In the genomic region with DNA sequence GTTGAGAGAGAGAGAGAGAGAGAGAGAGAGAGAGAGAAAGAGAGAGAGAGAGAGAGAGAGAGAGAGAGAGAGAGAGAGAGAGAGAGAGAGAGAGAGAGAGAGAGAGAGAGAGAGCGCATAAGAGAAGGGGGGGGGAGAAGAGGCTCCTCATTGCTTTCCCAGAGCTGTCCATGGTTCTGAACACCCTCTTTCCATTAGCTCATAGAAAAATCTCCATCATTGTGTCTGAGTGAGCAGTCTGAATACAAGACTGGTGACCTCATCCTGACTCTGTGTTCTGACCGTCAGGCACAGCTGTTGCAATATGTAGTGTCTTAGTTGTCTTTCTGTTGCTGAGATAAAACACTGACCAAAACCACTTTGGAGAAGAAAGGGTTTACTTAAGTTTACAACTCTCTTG, we compare ENCODE assay signal across 10 mouse cellular contexts.
DNase-seq lines count a peak whose midpoint lies in the region; ATAC-seq and TF ChIP-seq lines count a peak whose summit lies in the region.
"Had no signal": no experiment of that assay in that cellular context is flagged by ENCODE, and none has a peak within 500 bp of the region (broad histone marks: within the 10 kb centered on the region; RNA-seq: fewer than 3 reads in every experiment).

No protein-coding gene starts in this region.

- no peak overlapping the region for H3K4me2 ChIP-seq in hindbrain, postnatal 0 days (ENCODE audit: low read depth, low read length)
- no peak overlapping the region for H3K4me2 ChIP-seq in hindbrain, embryonic 14.5 days (replicated peaks)
- no peak overlapping the region for H3K4me2 ChIP-seq in neural tube, embryonic 11.5 days (ENCODE audit: low read depth)
- no peak overlapping the region for H3K4me2 ChIP-seq in intestine, embryonic 16.5 days (ENCODE audit: low read depth, low read length)
- H3K4me2 ChIP-seq: limb, embryonic 12.5 days had no signal

- no peak overlapping the region for H3K27ac ChIP-seq in hindbrain, postnatal 0 days
- H3K27ac ChIP-seq in hindbrain, embryonic 14.5 days = no peak overlapping the region
- no peak overlapping the region for H3K27ac ChIP-seq in neural tube, embryonic 11.5 days (ENCODE audit: low read depth, low read length)
- no peak overlapping the region for H3K27ac ChIP-seq in intestine, embryonic 16.5 days (ENCODE audit: low read length)
- H3K27ac ChIP-seq: limb, embryonic 12.5 days had no signal

- peak; percentile 49 for DNase-seq in hindbrain, postnatal 0 days (ENCODE audit: low spot score)
- DNase-seq in hindbrain, embryonic 14.5 days (ENCODE audit: low spot score) = no peak
- peak; percentile 33 for DNase-seq in neural tube, embryonic 11.5 days (ENCODE audit: low spot score)
- no peak for DNase-seq in neural tube, embryonic 10.5 days (ENCODE audit: extremely low spot score, low spot score)
- DNase-seq in adipocyte (ENCODE audit: low spot score) = peak; percentile 12
- peak; percentile 70 for DNase-seq in retina, embryonic 14.5 days (ENCODE audit: low spot score)
- DNase-seq: cerebellum, adult 9-11 months had no signal

- no peak for ATAC-seq in hindbrain, postnatal 0 days
- no peak for ATAC-seq in hindbrain, embryonic 14.5 days (ENCODE audit: low FRiP score)
- ATAC-seq in neural tube, embryonic 11.5 days (ENCODE audit: insufficient read depth, low FRiP score, low TSS enrichment) = no peak
- ATAC-seq in intestine, embryonic 16.5 days = no peak

- no peak overlapping the region for H3K9ac ChIP-seq in hindbrain, postnatal 0 days (replicated peaks; ENCODE audit: low read length)
- no peak overlapping the region for H3K9ac ChIP-seq in hindbrain, embryonic 14.5 days
- H3K9ac ChIP-seq in neural tube, embryonic 11.5 days (ENCODE audit: low read length) = no peak overlapping the region
- H3K9ac ChIP-seq in intestine, embryonic 16.5 days (ENCODE audit: low read depth, low read length) = no peak overlapping the region
- H3K9ac ChIP-seq: limb, embryonic 12.5 days had no signal

- no peaks in the 10 kb centered on the region for H3K9me3 ChIP-seq in hindbrain, postnatal 0 days (ENCODE audit: low read length)
- no peaks in the 10 kb centered on the region for H3K9me3 ChIP-seq in hindbrain, embryonic 14.5 days (ENCODE audit: control insufficient read depth, low read length)
- no peaks in the 10 kb centered on the region for H3K9me3 ChIP-seq in neural tube, embryonic 11.5 days (ENCODE audit: control insufficient read depth, low read length)
- H3K9me3 ChIP-seq in intestine, embryonic 16.5 days (ENCODE audit: control insufficient read depth, low read length) = no peaks in the 10 kb centered on the region
- H3K9me3 ChIP-seq: limb, embryonic 12.5 days had no signal

- no peak overlapping the region for H3K4me3 ChIP-seq in hindbrain, postnatal 0 days (ENCODE audit: low read length)
- H3K4me3 ChIP-seq in hindbrain, embryonic 14.5 days (replicated peaks; ENCODE audit: low read length) = no peak overlapping the region
- H3K4me3 ChIP-seq in neural tube, embryonic 11.5 days (ENCODE audit: low read depth, low read length) = no peak overlapping the region
- no peak overlapping the region for H3K4me3 ChIP-seq in intestine, embryonic 16.5 days (ENCODE audit: low read length)
- H3K4me3 ChIP-seq: limb, embryonic 12.5 days; myocyte had no signal

- no peaks in the 10 kb centered on the region for H3K36me3 ChIP-seq in hindbrain, postnatal 0 days (ENCODE audit: insufficient read depth, low read length)
- H3K36me3 ChIP-seq in hindbrain, embryonic 14.5 days (replicated peaks; ENCODE audit: control insufficient read depth, insufficient read depth) = no peaks in the 10 kb centered on the region
- no peaks in the 10 kb centered on the region for H3K36me3 ChIP-seq in neural tube, embryonic 11.5 days (ENCODE audit: control insufficient read depth, insufficient read depth, low read length)
- H3K36me3 ChIP-seq in intestine, embryonic 16.5 days (ENCODE audit: control insufficient read depth, insufficient read depth, low read length) = no peaks in the 10 kb centered on the region
- H3K36me3 ChIP-seq: limb, embryonic 12.5 days had no signal

- WGBS in hindbrain, postnatal 0 days = 28% methylated on average over 2 of the region's 2 CpGs
- WGBS in hindbrain, embryonic 14.5 days = 21% methylated on average over 2 of the region's 2 CpGs
- WGBS in neural tube, embryonic 11.5 days = 32% methylated on average over 2 of the region's 2 CpGs
- WGBS in intestine, embryonic 16.5 days = 21% methylated on average over 2 of the region's 2 CpGs

- no peak for TF ChIP-seq CTCF in hindbrain, postnatal 0 days (IDR thresholded peaks at IDR 0.05; ENCODE audit: low read depth)

- 0 out of 2 replicates have a peak, but pooled peaks cover 12% of the 10 kb centered on the region for H3K4me1 ChIP-seq in hindbrain, postnatal 0 days (ENCODE audit: insufficient read depth, low read length)
- H3K4me1 ChIP-seq in hindbrain, embryonic 14.5 days (replicated peaks; ENCODE audit: control insufficient read depth, insufficient read depth, low read length) = peaks cover 31% of the 10 kb centered on the region
- no peaks in the 10 kb centered on the region for H3K4me1 ChIP-seq in neural tube, embryonic 11.5 days (ENCODE audit: control insufficient read depth, insufficient read depth, low read length)
- H3K4me1 ChIP-seq in intestine, embryonic 16.5 days (ENCODE audit: control insufficient read depth, insufficient read depth, low read length) = no peaks in the 10 kb centered on the region

- no peaks in the 10 kb centered on the region for H3K27me3 ChIP-seq in hindbrain, postnatal 0 days (ENCODE audit: insufficient read depth, low read length)
- H3K27me3 ChIP-seq in hindbrain, embryonic 14.5 days (ENCODE audit: control insufficient read depth, insufficient read depth, low read length) = no peaks in the 10 kb centered on the region
- H3K27me3 ChIP-seq in neural tube, embryonic 11.5 days (ENCODE audit: control insufficient read depth, insufficient read depth, low read length) = peaks cover 5% of the 10 kb centered on the region
- peaks cover 28% of the 10 kb centered on the region for H3K27me3 ChIP-seq in intestine, embryonic 16.5 days (replicated peaks; ENCODE audit: control insufficient read depth, insufficient read depth, low read length)

Comparison
In these comparisons a context has a peak if more than half of its experiments do, and no peak if none do; other contexts are left out.
1. DNase-seq: peak in hindbrain, postnatal 0 days (single experiment), neural tube, embryonic 11.5 days (single experiment), adipocyte (single experiment) and retina, embryonic 14.5 days (single experiment); none in hindbrain, embryonic 14.5 days (single experiment) and neural tube, embryonic 10.5 days (single experiment).